Mouse (Mus musculus): ENCODE results near the gene Txndc12. TPM values are rescaled to one million over a fixed set of nuclear protein-coding genes. Genes with fewer than 3 reads are reported as not detected.
A peak's percentile ranks its signal among the peaks of the same experiment; 100 is the strongest.

Gene Txndc12
- 61.6 to 79.0 TPM (median 71.6 TPM) in 3 replicates for total RNA-seq (2017)

DNA sequence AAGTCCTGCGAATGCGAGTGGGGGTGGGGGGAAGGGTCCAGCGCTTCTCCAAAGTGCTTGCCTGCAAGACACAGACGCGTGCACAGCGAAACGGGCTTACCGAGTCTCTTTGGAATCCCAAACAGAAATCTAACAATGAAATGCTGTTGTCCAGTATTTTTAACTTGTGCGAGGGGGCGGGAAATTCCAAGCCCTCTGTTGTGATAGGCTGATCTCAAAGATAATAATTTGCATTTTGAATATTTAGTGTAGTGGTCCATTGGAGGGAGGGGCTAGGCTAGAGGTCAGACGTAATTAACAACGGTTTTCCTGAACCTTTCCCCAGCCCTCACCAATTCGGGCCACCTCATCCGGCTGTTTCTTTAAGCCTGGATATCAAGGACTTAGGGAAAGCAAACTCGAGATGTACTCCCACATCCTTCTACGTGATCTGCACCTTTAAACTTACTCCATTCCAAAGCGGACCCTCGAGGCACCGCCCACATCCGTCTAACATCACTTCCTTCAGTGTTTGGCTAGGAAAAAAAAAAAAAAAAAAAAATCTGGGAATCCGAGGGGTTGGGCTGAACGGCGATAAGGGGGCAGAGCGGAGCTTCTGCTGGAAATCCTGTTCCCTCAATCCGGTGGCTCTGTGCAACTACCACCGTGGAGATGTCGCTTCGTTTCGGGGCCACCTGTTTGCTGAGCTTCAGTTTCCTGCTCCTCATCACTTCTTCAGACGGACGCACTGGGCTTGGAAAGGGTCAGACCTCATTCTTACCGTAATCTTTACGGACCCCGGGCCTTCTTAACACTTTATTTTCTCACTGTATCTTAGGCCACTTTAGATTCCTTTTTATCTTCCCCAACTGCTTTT, at the start of gene Txndc12:
Txndc12 (plus strand) TSS at position 487 of the 856 bp plus-strand sequence.
- peak; percentile 59 for ATAC-seq (replicated peaks; ENCODE audit: insufficient number of reproducible peaks, low FRiP score, low TSS enrichment, poor library complexity, severe bottlenecking)

DNA sequence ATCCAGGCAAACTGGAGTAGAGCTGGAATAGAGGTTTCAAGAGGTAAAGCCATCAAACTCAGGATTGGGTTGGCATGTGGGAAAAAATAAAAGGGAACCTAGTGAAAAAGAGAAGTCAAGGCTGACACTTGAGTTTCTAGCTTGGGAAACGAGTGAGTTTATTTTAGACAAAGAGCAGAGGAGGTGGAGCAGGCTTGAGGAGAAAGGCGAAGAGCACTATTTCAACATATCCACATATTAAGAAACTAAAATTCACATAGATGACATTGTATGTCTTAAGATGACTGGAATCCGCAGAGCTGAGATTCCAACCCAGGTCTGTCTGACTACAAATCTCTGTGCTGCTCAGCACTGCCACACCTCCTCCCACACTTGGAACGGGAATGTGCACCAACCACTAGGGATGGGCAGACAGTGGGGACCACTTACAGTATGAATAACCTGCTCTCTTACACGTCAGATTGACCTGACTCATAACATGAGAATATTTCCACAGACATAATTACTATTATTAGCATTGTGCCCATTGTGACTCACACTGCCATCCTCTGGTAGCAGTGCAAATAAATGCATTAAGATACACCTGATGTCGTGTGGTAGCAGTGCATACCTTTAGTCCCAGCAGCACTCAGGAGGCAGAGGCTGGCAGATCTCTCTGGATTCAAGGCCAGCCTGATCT, 45.0 kb upstream of the Txndc12 start:
- ATAC-seq (replicated peaks; ENCODE audit: insufficient number of reproducible peaks, low FRiP score, low TSS enrichment, poor library complexity, severe bottlenecking) = peak; percentile 85

DNA sequence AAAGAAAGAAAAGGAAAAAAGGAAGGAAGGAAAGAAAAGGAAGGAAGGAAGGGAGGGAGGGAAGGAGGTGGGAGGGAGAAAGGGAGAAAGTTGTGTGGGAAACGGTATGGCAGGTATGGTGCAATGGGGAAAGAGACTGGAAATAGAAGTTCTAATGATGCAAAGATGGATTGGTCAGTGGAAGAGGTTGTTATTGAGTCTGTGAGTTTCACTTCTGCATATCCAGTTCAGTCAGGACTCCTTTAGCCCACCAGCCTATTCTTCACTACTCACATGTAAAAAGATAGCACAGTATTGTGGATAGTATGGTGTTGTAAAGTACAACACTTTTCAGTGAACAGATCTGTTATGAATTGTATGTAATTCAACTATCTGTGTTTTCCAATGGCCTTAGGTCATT, 43.9 kb upstream of the Txndc12 start:
- peak; percentile 78 for ATAC-seq (replicated peaks; ENCODE audit: insufficient number of reproducible peaks, low FRiP score, low TSS enrichment, poor library complexity, severe bottlenecking)

DNA sequence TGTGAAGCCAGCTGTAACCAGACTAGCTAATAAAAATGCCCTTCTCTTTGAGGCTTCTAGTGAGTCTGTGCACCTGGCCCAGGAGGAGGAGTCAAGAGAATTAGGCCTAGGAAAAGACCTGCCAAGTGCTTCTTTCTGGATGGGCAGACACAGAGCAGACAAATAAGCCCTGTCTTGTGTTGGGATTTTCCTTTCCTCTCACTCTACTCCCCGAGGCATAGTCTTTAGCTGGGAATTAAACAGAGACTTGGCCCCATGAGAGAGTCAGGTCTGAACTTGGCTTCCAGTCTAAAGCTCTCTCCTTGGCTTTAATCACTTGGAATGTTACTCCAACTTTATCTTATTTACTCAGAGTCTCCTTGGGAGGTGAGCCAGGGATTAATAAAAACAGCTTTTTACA, 40.5 kb upstream of the Txndc12 start:
- no peak for ATAC-seq (replicated peaks; ENCODE audit: insufficient number of reproducible peaks, low FRiP score, low TSS enrichment, poor library complexity, severe bottlenecking)

DNA sequence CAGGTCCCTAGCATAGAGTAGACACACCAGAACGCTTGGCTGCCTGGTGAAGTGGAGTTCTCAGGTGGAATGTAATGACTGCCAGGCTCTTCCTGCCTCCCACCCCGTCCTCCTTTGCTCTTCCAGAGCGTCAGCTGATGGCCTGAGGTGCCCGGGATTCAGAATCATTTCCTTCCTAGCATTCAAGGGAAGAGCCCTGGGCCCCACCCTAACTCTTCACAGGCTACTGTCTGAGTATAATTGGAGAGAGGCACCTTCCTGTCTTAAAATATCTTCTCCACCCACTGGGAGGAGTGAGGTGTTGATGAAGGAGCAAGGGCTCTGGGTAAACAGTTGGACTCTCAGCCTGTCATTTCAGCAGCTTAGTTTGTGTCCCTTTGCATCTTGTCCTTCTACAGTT, 37.7 kb upstream of the Txndc12 start:
- ATAC-seq (replicated peaks; ENCODE audit: insufficient number of reproducible peaks, low FRiP score, low TSS enrichment, poor library complexity, severe bottlenecking) = no peak

DNA sequence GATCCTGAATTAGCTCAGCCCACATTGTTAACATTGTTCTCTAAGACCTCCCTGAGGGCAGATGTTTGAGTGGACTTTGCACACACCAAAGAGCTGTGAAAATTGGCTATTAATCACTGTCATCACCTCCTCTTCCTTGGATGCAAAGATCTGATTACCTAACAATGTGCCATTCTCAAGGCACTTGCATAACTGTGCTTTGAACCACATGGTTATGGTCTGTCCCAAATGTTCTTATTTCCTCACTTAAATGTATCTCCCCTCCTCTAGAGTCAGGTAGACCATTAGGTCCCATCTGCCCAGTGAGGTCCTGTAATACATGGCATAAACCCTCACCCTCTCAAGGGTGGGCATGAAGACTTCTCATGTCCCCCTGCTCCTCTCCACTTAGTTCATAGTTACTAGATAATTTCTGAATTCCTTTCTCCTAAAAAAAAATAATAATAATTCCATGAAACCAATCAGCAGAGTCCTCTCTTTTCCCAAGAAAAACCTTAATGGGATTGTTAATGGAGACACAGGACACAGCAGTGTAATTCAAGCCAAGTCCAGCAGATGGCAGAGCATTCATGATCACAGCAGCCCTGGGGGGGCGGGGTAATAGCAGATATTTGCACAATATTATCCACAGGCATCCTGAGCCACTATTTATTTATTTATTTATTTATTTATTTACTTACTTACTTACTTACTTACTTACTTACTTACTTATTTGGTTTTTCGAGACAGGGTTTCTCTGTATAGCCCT, 36.1 kb upstream of the Txndc12 start:
- peak; percentile 93 for ATAC-seq (replicated peaks; ENCODE audit: insufficient number of reproducible peaks, low FRiP score, low TSS enrichment, poor library complexity, severe bottlenecking)

DNA sequence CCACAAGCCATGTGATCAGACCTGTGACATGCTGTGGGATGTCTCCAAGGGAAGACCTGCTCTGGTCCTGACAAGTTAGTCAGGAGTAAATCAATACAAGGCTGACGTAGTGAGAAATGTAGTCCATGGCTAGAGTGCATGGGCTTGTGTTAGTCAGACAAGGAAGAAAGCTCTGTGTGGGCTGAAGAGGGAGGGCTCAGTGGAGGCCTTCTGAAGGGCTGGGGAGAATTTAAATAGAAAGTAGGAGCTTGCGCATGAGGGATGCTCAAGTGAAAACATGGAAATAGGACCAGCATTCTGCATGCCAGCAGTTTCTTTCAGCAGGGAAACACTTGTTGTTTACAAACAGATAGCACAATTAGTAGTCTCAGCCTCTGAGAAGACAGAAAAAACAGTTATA, 30.9 kb upstream of the Txndc12 start:
- no peak for ATAC-seq (replicated peaks; ENCODE audit: insufficient number of reproducible peaks, low FRiP score, low TSS enrichment, poor library complexity, severe bottlenecking)

DNA sequence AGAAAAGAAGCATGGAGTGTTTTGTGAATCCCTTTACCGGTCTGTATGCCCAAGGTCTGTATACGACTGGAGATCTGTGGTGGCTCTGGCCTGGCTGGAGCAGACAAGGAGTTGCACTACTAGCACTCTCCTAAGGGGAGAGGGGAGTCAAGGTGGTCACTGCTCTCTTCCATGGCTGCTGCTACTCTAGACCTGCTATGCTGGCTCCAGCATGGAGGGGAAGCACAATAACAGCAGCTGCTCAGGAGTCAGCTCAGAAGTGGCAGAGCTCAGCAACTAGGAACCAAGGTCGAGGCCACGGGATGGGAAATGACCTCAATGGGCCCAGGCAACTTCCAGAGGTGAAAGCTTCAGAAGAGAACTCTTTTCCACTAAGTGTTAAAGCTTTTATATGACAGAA, 23.3 kb upstream of the Txndc12 start:
- no peak for ATAC-seq (replicated peaks; ENCODE audit: insufficient number of reproducible peaks, low FRiP score, low TSS enrichment, poor library complexity, severe bottlenecking)

DNA sequence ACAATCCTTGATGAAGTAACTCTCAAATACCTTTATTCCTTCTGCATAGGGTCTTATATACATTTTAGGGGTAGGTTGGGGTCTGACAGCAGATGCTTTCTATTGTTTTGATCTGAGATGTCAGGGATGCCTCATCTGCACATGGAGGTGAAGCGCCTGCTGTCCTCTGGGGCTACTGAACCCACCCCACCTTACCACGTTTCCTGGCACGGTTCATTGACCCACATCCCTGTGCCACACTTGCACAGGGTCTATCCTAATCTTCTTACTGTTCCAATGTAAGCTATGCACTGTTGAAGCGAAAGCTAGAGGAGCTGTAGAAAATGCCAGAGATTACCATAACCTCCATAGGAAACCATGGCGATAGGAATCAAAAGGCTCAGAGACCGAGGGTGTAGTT, 22.9 kb upstream of the Txndc12 start:
- ATAC-seq (replicated peaks; ENCODE audit: insufficient number of reproducible peaks, low FRiP score, low TSS enrichment, poor library complexity, severe bottlenecking) = no peak

DNA sequence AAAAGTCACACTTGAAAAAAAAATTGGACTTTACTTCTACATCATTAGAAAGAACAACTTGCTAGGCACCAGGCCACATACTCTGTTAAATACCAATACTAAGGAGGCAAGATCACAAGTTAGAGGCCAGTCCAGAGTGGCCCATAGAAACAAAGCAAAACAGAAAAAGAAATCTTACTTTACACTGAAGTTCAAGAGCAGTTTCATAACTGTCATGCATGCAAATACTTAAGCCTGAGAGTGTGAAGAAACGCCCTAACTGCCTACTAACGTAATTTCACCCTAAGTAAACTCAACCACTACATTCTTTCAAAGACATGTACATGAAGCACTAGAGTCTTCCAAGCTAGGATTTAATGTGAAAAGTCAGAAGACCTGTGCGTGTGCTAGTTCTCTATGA, 8.7 kb upstream of the Txndc12 start:
- ATAC-seq (replicated peaks; ENCODE audit: insufficient number of reproducible peaks, low FRiP score, low TSS enrichment, poor library complexity, severe bottlenecking) = no peak

DNA sequence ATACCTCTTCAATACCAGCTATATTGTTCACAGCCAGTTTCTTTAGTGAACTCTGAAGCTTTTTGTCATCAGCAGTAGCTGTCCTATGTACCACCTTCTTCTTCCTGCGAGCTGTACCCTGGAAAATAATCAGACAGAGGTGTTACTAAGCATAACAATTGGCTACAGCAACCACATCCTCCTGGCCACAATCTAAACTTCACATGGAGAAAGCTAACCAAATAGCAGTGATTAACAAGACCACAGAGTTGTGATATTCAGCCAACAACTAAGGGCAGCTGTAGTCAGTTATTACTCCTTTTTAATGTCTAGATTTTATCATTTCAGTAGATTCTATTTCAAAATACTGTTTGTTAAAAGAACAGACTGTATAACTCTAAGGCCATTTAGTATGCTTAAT, 8.3 kb upstream of the Txndc12 start:
- 0 out of 2 replicates have a peak, but pooled peaks have one; percentile 27 for ATAC-seq (replicated peaks; ENCODE audit: insufficient number of reproducible peaks, low FRiP score, low TSS enrichment, poor library complexity, severe bottlenecking)

DNA sequence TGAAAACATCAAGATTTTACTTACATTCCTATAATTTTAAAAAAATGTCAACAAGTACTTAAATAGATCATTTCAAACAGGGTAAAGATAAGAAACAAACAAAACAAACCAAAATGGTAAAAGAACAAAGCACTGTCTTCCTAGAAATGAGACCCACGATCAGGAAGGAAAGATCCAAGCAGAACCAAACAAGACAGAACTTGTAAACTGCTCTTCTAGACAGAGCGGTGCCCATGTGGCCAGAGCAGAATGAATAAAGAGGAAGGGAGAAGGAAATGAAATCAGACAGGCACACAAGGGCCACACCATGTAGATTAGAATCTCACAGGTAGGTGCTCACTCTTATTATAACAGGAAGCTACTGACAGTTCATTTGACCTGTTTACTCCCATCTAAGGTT, 7.8 kb upstream of the Txndc12 start:
- no peak for ATAC-seq (replicated peaks; ENCODE audit: insufficient number of reproducible peaks, low FRiP score, low TSS enrichment, poor library complexity, severe bottlenecking)

DNA sequence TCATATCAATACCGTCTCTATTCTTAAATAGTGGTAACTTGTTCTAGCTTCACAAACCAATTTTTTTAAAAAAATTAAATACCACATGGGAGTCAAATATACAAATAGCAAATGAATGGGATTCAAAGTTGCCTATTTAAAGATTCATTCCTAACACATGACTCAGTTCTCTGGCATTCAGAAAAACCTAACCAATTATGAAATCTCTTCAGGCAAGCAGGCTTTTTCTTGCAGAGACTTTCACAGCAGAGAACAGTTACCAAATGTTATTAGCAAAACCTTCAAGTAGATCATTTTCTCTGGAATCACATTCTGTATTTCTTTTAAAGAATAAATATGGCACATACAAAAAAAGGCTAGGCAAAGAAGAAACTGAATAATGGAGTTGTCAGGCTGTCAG, 3.7 kb upstream of the Txndc12 start:
- no peak for ATAC-seq (replicated peaks; ENCODE audit: insufficient number of reproducible peaks, low FRiP score, low TSS enrichment, poor library complexity, severe bottlenecking)

DNA sequence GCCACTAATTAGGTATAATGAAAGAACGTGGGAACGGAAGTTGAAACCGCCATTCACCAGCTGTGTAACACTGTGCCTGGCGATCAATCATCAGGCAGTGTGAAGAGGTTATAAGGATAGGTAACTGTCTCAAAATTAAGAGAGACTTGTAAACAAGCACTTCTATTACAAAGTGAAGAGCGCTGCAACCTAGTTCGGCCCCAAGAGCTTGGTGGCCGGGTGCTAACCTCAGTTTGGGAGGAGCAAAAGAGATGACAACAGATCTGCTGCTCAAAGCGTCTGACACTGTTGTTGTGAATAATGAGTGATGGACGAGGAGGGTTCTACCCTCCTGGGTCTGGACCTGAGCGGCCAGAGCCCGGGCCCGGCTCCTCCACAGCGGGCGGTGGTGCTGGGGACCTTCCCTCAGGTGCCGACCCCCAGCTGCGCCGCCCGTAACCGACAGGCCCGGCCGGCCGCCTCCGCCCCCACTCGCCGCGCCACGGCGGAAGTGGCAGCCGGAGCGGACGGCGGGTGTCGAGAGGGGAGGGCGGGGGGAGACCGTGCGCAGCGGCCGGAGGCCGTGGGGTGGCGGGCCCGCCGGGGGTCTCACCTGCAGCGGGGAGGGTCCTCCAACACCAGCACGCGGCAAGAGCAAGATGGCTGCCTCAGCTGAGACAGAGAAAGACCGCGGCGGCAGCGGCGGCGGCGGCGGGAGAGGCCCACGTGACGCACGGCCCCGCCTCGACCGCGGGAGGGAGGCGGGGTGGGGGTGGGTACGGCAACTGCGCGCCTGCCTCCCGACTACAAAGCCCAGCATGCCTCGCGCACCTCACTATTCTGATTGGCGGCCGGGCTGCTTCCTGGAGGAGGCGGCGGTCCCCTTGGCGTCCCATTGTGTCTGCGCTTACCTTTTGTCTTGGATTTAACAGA, 1.2 kb upstream of the Txndc12 start, which contains the start of gene Btf3l4:
Btf3l4 (minus strand) TSS at position 699 of the 912 bp plus-strand sequence.
- peak; percentile 83 for ATAC-seq (replicated peaks; ENCODE audit: insufficient number of reproducible peaks, low FRiP score, low TSS enrichment, poor library complexity, severe bottlenecking)

DNA sequence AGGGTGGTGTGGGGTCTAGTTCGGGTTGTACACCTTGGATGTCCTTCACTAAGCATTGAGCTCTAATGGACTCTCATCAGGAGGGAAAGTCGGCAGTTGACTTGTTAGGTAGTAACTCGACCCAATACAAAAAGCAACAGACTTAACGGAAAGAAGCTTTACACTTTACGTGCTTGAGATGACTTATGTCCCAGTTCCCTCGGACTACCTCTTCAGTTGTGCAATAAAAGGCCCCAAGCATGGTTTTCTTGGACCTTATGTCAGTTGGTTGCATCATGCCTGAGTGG, 630 bp upstream of the Txndc12 start:
- ATAC-seq (replicated peaks; ENCODE audit: insufficient number of reproducible peaks, low FRiP score, low TSS enrichment, poor library complexity, severe bottlenecking) = peak; percentile 60

DNA sequence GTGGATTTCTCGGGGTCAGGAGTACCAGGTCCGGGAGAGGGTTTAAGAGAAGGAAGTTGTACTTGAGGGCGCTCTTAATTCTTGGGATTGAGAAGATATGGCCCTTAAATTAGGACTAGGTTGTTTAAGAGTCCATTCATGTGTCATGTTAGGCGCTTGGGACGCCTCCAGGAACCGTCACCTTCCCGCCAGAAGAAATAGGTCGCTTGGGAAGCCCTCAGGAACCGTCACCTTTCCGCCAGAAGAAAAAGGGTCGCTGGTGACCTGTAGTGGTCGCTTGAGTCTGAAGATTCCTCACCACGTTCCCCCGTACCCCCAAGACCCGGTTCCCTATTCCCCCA, 540 bp downstream of the Txndc12 start:
- ATAC-seq (replicated peaks; ENCODE audit: insufficient number of reproducible peaks, low FRiP score, low TSS enrichment, poor library complexity, severe bottlenecking) = no peak

DNA sequence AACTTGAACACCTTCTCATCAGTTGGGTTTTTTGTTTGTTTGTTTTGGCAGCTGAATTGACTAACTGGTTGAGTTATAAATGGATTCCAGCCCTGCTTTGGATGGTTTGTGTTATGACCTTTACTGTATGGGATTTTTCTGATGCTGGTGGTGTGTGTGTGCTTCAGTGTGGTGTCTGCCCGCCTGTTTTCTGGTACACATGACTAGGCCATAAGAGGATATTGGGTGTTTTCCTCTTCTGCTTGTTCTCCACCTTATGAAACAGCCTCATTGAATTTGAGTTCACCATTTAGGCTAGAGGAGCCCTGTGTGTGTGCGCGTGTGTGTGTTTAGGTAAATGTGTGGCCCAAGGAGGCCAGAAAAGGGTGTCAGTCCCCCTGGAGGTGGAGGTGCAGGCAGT, 1.1 kb downstream of the Txndc12 start:
- ATAC-seq (replicated peaks; ENCODE audit: insufficient number of reproducible peaks, low FRiP score, low TSS enrichment, poor library complexity, severe bottlenecking) = no peak

DNA sequence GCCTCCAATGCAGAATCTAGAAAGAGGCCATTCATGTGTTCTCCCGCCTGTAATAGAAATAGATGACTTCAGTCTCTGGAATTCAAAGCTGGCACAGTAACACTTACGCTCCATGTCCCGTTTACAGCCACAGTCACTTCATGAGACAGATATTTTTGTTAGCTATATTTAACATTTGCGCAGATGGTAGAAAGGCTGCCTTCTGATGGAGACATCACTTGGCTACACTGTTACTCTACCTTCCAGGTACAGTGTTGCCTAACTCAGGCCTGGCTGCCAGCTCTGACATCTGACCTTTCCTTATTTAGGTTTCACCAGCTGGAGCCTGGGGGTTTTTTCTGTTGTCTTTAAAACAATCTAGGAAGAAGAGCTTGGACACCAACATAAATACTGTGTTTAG, 3.6 kb downstream of the Txndc12 start:
- ATAC-seq (replicated peaks; ENCODE audit: insufficient number of reproducible peaks, low FRiP score, low TSS enrichment, poor library complexity, severe bottlenecking) = no peak
